Mouse (Mus musculus) right cerebral cortex, postnatal 10 days (tissue): ENCODE measurements around the gene Acadm.

Experiments used
- DNase-seq, 2 experiments: peaks; one replicate each; pipeline ENCODE4 v3.0.0; 2021; ENCODE audit warnings: low spot score in 2 of 2

The Acadm gene

GRCm38 (mm10) chr3:153944335-153944990 is at the start of gene Acadm:
TSS of gene Acadm (minus strand) at chr3:153944632.
- peak; percentile 95 for DNase-seq

- DNase-seq: no peak
Measured at GRCm38 (mm10) chr3:153984428-153985340, 40.3 kb upstream of the Acadm start.

- DNase-seq: no peak
Measured at GRCm38 (mm10) chr3:153980611-153981010, 36.2 kb upstream of the Acadm start.

GRCm38 (mm10) chr3:153975791-153976190 is 31.4 kb upstream of the Acadm start:
- no peak for DNase-seq

- peak in 1 of 2 experiments; percentile 37 for DNase-seq
Measured at GRCm38 (mm10) chr3:153975060-153975459, 30.6 kb upstream of the Acadm start.

- peak; percentile 40 to 63 for DNase-seq
Measured at GRCm38 (mm10) chr3:153973949-153974760, 29.7 kb upstream of the Acadm start.

- peak; percentile 67 to 68 for DNase-seq
Measured at GRCm38 (mm10) chr3:153973171-153973948, 28.9 kb upstream of the Acadm start, which contains the start of gene Slc44a5. TSS of gene Slc44a5 (plus strand) at chr3:153973436.

GRCm38 (mm10) chr3:153969451-153969850 is 25.0 kb upstream of the Acadm start:
- DNase-seq: no peak

- DNase-seq: peak; percentile 63 to 66
Measured at GRCm38 (mm10) chr3:153968549-153968948, 24.1 kb upstream of the Acadm start.

GRCm38 (mm10) chr3:153967447-153967846 is 23.0 kb upstream of the Acadm start:
- no peak for DNase-seq

- DNase-seq: no peak
Measured at GRCm38 (mm10) chr3:153961632-153962389, 17.4 kb upstream of the Acadm start.

- no peak for DNase-seq
Measured at GRCm38 (mm10) chr3:153960884-153961283, 16.5 kb upstream of the Acadm start.

- DNase-seq: no peak
Measured at GRCm38 (mm10) chr3:153959731-153960207, 15.3 kb upstream of the Acadm start.

GRCm38 (mm10) chr3:153959035-153959730 is 14.8 kb upstream of the Acadm start:
- no peak for DNase-seq

GRCm38 (mm10) chr3:153957916-153958315 is 13.5 kb upstream of the Acadm start:
- no peak for DNase-seq

- no peak for DNase-seq
Measured at GRCm38 (mm10) chr3:153948176-153948575, 3.7 kb upstream of the Acadm start.

- DNase-seq: no peak
Measured at GRCm38 (mm10) chr3:153947271-153947670, 2.8 kb upstream of the Acadm start.

- peak in 1 of 2 experiments; percentile 51 for DNase-seq
Measured at GRCm38 (mm10) chr3:153943901-153944334, 514 bp downstream of the Acadm start.

GRCm38 (mm10) chr3:153943003-153943640 is 1.3 kb downstream of the Acadm start:
- no peak for DNase-seq
